Mouse (Mus musculus) neural tube, embryonic 11.5 days (tissue): ENCODE measurements around the gene Josd2. TPM values are rescaled to one million over a fixed set of nuclear protein-coding genes. Genes with fewer than 3 reads are reported as not detected.

Source experiments
- ATAC-seq: fragments of 200-750 bp; cut with Nextera tagmentation; 2 replicates; pipeline ENCODE4 v1.8.0; 2017; ENCODE audit warnings: moderate number of reproducible peaks, mild to moderate bottlenecking, moderate TSS enrichment, moderate library complexity; ENCODE audit not compliant: insufficient read depth, low FRiP score, low TSS enrichment
- DNase-seq: peaks from one replicate; pipeline ENCODE4 v3.0.0-alpha.2; 2015; ENCODE audit warnings: low spot score
- H3K27ac ChIP-seq: fragments of 300-500 bp; sonication (generic); 2 replicates; pipeline ENCODE4 v1.5.1; 2014; ENCODE audit warnings: low read depth, mild to moderate bottlenecking, low read length
- H3K27me3 ChIP-seq: fragments of 300-500 bp; sonication (generic); 2 replicates; pipeline ENCODE4 v1.6.1; 2014; ENCODE audit warnings: mild to moderate bottlenecking, low read length, mixed read lengths; ENCODE audit not compliant: control insufficient read depth, insufficient read depth
- H3K36me3 ChIP-seq: fragments of 300-500 bp; sonication (generic); 2 replicates; pipeline ENCODE4 v1.6.1; 2014; ENCODE audit warnings: mild to moderate bottlenecking, low read length, moderate library complexity, mixed read lengths; ENCODE audit not compliant: control insufficient read depth, insufficient read depth
- H3K4me1 ChIP-seq: fragments of 300-500 bp; sonication (generic); 2 replicates; pipeline ENCODE4 v1.6.1; 2014; ENCODE audit warnings: low read length, mixed read lengths; ENCODE audit not compliant: control insufficient read depth, insufficient read depth
- H3K4me2 ChIP-seq: fragments of 300-500 bp; sonication (generic); 2 replicates; pipeline ENCODE4 v1.6.1; 2014; ENCODE audit warnings: low read depth, mild to moderate bottlenecking, moderate library complexity
- H3K4me3 ChIP-seq: fragments of 300-500 bp; sonication (generic); 2 replicates; pipeline ENCODE4 v1.5.1; 2014; ENCODE audit warnings: low read depth, low read length
- H3K9ac ChIP-seq: fragments of 300-500 bp; sonication (generic); 2 replicates; pipeline ENCODE4 v1.6.1; 2014; ENCODE audit warnings: mild to moderate bottlenecking, low read length
- H3K9me3 ChIP-seq: fragments of 300-500 bp; sonication (generic); 2 replicates; pipeline ENCODE4 v1.6.1; 2016; ENCODE audit warnings: low read length; ENCODE audit not compliant: control insufficient read depth
- WGBS: fragments of 180-500 bp; shearing (Covaris S2); extraction: QIAGEN DNeasy Blood & Tissue Kit; methylation state at CpG from one replicate; pipeline ENCODE4 v1.1.7; 2014; 5-methylcytosine and 5-hydroxymethylcytosine counted together
- polyA plus RNA-seq: library from polyadenylated mRNA; unstranded; fragments of >200 nt; fragmentation: Nextera tagmentation; extraction: Ambion mirVana; gene quantifications from 2 replicates; pipeline ENCODE4 v1.2.1, GENCODE M21; 2014

Gene Josd2
- polyA plus RNA-seq, 1 experiment from 2014 or later = 66.2 TPM

GRCm38 (mm10) chr7:44468644-44469285 lies 985 bp downstream of the Josd2 start:
- no peaks in the 10 kb centered on the region for H3K36me3 ChIP-seq
- peak overlapping the region; percentile 79 for H3K27ac ChIP-seq
- no peaks in the 10 kb centered on the region for H3K9me3 ChIP-seq
- peak overlapping the region; percentile 60 for H3K4me2 ChIP-seq
- ATAC-seq (no peak), DNase-seq (no peak)
- peak overlapping the region; percentile 48 for H3K4me3 ChIP-seq
- H3K27me3 ChIP-seq = peaks cover 4% of the 10 kb centered on the region; the same call in 1 of the 2 replicates
- 77% methylated on average over 15 of the region's 15 CpGs for WGBS
- H3K9ac ChIP-seq = peak overlapping the region; percentile 65
- H3K4me1 ChIP-seq = peaks cover 16% of the 10 kb centered on the region; the same call in 1 of the 2 replicates

- no peak overlapping the region for H3K4me2 ChIP-seq
- H3K27me3 ChIP-seq = no peaks in the 10 kb centered on the region
- H3K4me1 ChIP-seq = peaks cover 19% of the 10 kb centered on the region
- H3K9me3 ChIP-seq = no peaks in the 10 kb centered on the region
- ATAC-seq (no peak), DNase-seq (no peak)
- WGBS = 89% methylated on average over 16 of the region's 16 CpGs
- H3K36me3 ChIP-seq = no peaks in the 10 kb centered on the region
- H3K4me3 ChIP-seq = no peak overlapping the region
- H3K9ac ChIP-seq = no peak overlapping the region
- H3K27ac ChIP-seq = 0 out of 2 replicates have a peak overlapping the region, but pooled peaks have one; percentile 20
These were observed 2.2 kb downstream of the Josd2 start for GRCm38 (mm10) chr7:44469677-44470675.

GRCm38 (mm10) chr7:44470696-44471612 lies 3.2 kb downstream of the Josd2 start:
- 77% methylated on average over 16 of the region's 16 CpGs for WGBS
- DNase-seq (no peak), ATAC-seq (no peak)
- no peaks in the 10 kb centered on the region for H3K27me3 ChIP-seq
- H3K9me3 ChIP-seq = no peaks in the 10 kb centered on the region
- H3K9ac ChIP-seq = no peak overlapping the region
- H3K4me3 ChIP-seq = no peak overlapping the region
- H3K4me1 ChIP-seq = peaks cover 21% of the 10 kb centered on the region
- no peak overlapping the region for H3K27ac ChIP-seq
- no peak overlapping the region for H3K4me2 ChIP-seq
- H3K36me3 ChIP-seq = no peaks in the 10 kb centered on the region

GRCm38 (mm10) chr7:44471880-44472557 lies 4.2 kb downstream of the Josd2 start:
- peaks cover 21% of the 10 kb centered on the region for H3K4me1 ChIP-seq
- H3K4me3 ChIP-seq = no peak overlapping the region
- H3K4me2 ChIP-seq = no peak overlapping the region
- ATAC-seq (no peak), DNase-seq (no peak)
- H3K27me3 ChIP-seq = no peaks in the 10 kb centered on the region
- no peak overlapping the region for H3K9ac ChIP-seq
- H3K9me3 ChIP-seq = no peaks in the 10 kb centered on the region
- H3K27ac ChIP-seq = no peak overlapping the region
- WGBS = 61% methylated on average over 6 of the region's 6 CpGs
- H3K36me3 ChIP-seq = no peaks in the 10 kb centered on the region

GRCm38 (mm10) chr7:44472558-44472885 lies 4.7 kb downstream of the Josd2 start:
- no peak for DNase-seq
- WGBS = 38% methylated on average over 1 of the region's 1 CpGs

GRCm38 (mm10) chr7:44472961-44473646 lies 5.3 kb downstream of the Josd2 start:
- Histone ChIP-seq H3K4me3 (no peak overlapping the region), H3K27ac (no peak overlapping the region), H3K36me3 (no peaks in the 10 kb centered on the region), H3K4me2 (no peak overlapping the region), H3K9me3 (no peaks in the 10 kb centered on the region), H3K27me3 (0 out of 2 replicates have a peak, but pooled peaks cover 2% of the 10 kb centered on the region), H3K9ac (peak overlapping the region; percentile 9; the same call in 1 of the 2 replicates), H3K4me1 (peaks cover 21% of the 10 kb centered on the region)
- DNase-seq = no peak
- no peak for ATAC-seq
- 60% methylated on average over 9 of the region's 9 CpGs for WGBS

More at GRCm38 (mm10) chr7:44472558-44472885, 4.7 kb downstream of the Josd2 start:
- Histone ChIP-seq H3K36me3 (no peaks in the 10 kb centered on the region), H3K9ac (no peak overlapping the region), H3K4me1 (peaks cover 21% of the 10 kb centered on the region), H3K27me3 (no peaks in the 10 kb centered on the region), H3K27ac (no peak overlapping the region), H3K4me3 (no peak overlapping the region), H3K9me3 (no peaks in the 10 kb centered on the region), H3K4me2 (no peak overlapping the region)
- no peak for ATAC-seq

- peak; percentile 78; the same call in 1 of the 2 replicates for ATAC-seq
- Histone ChIP-seq H3K27ac (peak overlapping the region; percentile 67; the same call in 1 of the 2 replicates), H3K36me3 (no peaks in the 10 kb centered on the region), H3K9ac (peak overlapping the region; percentile 41), H3K9me3 (no peaks in the 10 kb centered on the region), H3K27me3 (0 out of 2 replicates have a peak, but pooled peaks cover 2% of the 10 kb centered on the region), H3K4me1 (peaks cover 13% of the 10 kb centered on the region), H3K4me3 (no peak overlapping the region), H3K4me2 (no peak overlapping the region)
- DNase-seq = peak; percentile 67
- WGBS = 18% methylated on average over 4 of the region's 4 CpGs
These were observed 6.6 kb downstream of the Josd2 start for GRCm38 (mm10) chr7:44474419-44474818.
